Mouse (Mus musculus): ENCODE measurements around the gene Ilf2. TPM values are rescaled to one million over a fixed set of nuclear protein-coding genes. Genes with fewer than 3 reads are reported as not detected.

Gene Ilf2
- polyA plus RNA-seq, 1 experiment from 2014 or later, result 215 TPM

DNA sequence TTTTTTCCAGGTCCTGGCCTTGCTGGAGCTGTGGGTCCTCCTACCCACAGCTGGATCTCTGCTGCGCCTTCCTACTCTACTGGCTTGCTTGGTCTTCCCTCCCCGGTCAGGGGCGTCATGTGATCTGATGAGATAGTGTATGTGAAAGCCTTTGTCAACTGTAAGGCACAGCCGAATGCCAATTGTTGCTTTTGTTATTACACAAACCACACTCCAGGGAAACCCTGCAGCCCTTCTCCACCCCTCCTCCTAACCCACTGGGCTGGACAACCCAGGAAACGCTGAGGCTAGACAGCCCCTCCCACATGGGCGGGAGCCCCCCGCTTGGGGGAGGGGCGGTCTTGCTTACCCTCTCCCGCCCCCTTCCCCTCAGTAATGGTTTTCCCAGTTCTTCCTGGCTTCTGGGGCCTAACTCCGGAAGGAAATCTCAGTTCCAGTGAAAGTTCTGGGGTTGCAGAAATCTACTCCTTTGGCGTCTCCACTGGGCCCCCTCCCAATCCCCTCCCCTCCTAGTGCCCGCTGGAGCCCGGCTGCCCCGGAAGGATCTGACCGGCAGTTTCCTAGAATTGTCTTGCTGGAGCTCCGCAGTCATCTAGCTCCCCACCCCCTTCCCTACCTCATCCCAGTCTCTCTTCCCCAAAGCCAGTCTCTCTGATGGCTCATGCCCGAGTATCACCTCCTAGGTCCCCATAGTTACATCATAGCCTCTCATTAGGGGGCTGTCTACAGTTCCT lies 29.4 kb upstream of the Ilf2 start:
- peak; percentile 94 for DNase-seq (ENCODE audit: low spot score)
- Histone ChIP-seq H3K27me3 (ENCODE audit: insufficient read depth, poor library complexity, severe bottlenecking) (no peaks in the 10 kb centered on the region), H3K9me3 (no peaks in the 10 kb centered on the region), H3K36me3 (no peaks in the 10 kb centered on the region), H3K4me3 (peak overlapping the region; percentile 54), H3K4me1 (peaks cover 33% of the 10 kb centered on the region), H3K27ac (peak overlapping the region; percentile 93)
- under 1% methylated on average over 17 of the region's 17 CpGs for WGBS

DNA sequence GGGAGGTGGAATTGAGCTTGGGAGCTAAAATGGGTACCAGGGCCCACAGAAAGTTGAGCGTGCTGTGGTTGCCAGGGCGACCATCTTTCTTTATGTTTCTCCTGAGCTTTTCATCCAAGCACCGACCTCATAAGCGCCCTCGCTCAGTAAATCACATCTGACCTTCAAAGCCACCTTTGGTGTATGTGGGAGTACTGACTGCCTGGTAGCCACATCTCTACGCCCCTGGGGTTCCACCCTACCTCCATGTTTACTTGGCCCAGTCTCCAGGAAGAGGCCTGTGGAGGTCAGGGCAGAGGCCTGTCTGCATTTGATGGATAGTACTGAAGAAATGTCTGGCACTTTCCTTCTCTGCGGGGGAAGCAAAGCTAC lies 28.8 kb upstream of the Ilf2 start:
- Histone ChIP-seq H3K9me3 (no peaks in the 10 kb centered on the region), H3K27me3 (ENCODE audit: insufficient read depth, poor library complexity, severe bottlenecking) (no peaks in the 10 kb centered on the region), H3K27ac (peak overlapping the region; percentile 93), H3K36me3 (no peaks in the 10 kb centered on the region), H3K4me3 (peak overlapping the region; percentile 54), H3K4me1 (peaks cover 35% of the 10 kb centered on the region)
- no peak for DNase-seq (ENCODE audit: low spot score)
- 44% methylated on average over 7 of the region's 7 CpGs for WGBS

DNA sequence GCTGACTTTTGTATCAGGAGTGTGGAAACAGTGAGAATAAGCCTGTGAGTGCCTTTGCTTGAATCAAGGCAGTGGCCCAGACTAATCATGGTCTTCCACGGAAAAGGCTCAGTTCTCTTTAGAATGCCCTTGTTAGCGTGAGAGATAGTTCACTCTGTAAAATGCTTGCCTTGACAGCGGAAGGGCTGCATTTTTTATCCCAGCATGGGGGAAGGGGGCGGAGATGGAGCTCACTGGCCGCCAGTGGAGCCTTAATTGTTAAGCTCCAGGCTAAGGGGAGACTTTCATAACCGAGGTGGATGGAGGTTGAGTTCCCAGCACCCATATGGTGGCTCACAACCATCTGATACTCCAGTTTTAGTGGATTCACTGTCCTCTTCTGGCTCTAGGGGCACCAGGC lies 27.3 kb upstream of the Ilf2 start:
- Histone ChIP-seq H3K4me3 (no peak overlapping the region), H3K36me3 (0 out of 2 replicates have a peak, but pooled peaks cover 4% of the 10 kb centered on the region), H3K9me3 (no peaks in the 10 kb centered on the region), H3K27ac (peak overlapping the region; percentile 65; the same call in 1 of the 2 replicates), H3K4me1 (peaks cover 35% of the 10 kb centered on the region), H3K27me3 (ENCODE audit: insufficient read depth, poor library complexity, severe bottlenecking) (no peaks in the 10 kb centered on the region)
- DNase-seq (ENCODE audit: low spot score), result no peak
- WGBS, result 42% methylated on average over 6 of the region's 6 CpGs

DNA sequence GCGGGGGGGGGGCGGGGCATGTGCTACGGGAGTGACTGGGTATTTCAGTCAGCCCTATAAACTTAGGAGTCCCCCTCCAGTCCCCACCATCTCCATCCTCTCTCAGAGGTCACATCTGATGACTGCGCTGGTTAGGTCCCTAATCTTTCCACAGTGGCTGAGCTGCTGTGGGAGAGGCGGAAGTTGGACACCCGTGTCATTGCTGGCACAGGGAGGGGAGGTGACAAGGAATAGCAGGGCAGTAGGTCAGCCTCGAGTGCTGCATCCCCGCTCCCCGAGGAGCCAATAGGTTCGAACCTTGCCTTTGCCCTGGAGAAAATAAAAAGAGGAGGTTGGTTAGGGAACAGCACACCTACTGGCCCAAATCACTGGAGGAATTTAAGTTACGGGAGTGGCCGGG lies 25.1 kb upstream of the Ilf2 start:
- H3K9me3 ChIP-seq, result no peaks in the 10 kb centered on the region

GRCm38 (mm10) chr3:90451396-90452095 lies 24.4 kb upstream of the Ilf2 start:
- H3K27ac ChIP-seq, result peak overlapping the region; percentile 77
- peak overlapping the region; percentile 40 for H3K4me3 ChIP-seq
- WGBS, result 39% methylated on average over 10 of the region's 10 CpGs
- H3K36me3 ChIP-seq, result peaks cover 4% of the 10 kb centered on the region; the same call in 1 of the 2 replicates
- peaks cover 25% of the 10 kb centered on the region for H3K4me1 ChIP-seq
- H3K9me3 ChIP-seq, result no peaks in the 10 kb centered on the region
- DNase-seq (ENCODE audit: low spot score), result no peak
- no peaks in the 10 kb centered on the region for H3K27me3 ChIP-seq (ENCODE audit: insufficient read depth, poor library complexity, severe bottlenecking)

More for the DNA sequence above, 25.1 kb upstream of the Ilf2 start:
- Histone ChIP-seq H3K4me1 (peaks cover 32% of the 10 kb centered on the region), H3K36me3 (peaks cover 4% of the 10 kb centered on the region; the same call in 1 of the 2 replicates), H3K4me3 (peak overlapping the region; percentile 40), H3K27ac (peak overlapping the region; percentile 77), H3K27me3 (ENCODE audit: insufficient read depth, poor library complexity, severe bottlenecking) (no peaks in the 10 kb centered on the region)
- WGBS, result 22% methylated on average over 12 of the region's 12 CpGs
- DNase-seq (ENCODE audit: low spot score), result no peak

DNA sequence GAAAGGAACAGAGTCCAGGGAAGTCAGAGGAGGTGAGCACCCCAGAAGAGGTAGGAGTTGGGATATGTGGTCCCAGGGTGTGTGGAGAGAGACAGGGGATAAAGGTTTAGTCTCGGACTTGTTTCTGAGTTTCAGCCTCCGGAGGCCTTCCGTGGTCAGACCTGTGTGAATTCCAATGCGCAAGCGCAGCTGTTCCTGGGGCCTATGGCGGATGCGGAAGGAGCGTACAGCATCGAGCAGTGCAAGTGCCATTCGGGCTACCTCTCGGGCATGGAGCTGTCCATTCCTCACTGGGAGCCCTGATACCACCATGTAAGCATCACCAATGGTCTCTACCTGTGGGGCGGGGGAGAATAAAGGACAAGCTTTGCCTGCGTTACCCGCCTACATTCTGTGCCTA lies 21.0 kb upstream of the Ilf2 start:
- peaks cover 8% of the 10 kb centered on the region; the same call in 1 of the 2 replicates for H3K36me3 ChIP-seq
- peaks cover 15% of the 10 kb centered on the region for H3K4me1 ChIP-seq
- 0 out of 2 replicates have a peak, but pooled peaks cover 13% of the 10 kb centered on the region for H3K27me3 ChIP-seq (ENCODE audit: insufficient read depth, poor library complexity, severe bottlenecking)
- no peaks in the 10 kb centered on the region for H3K9me3 ChIP-seq
- WGBS, result 82% methylated on average over 14 of the region's 14 CpGs
- H3K4me3 ChIP-seq, result no peak overlapping the region
- H3K27ac ChIP-seq, result no peak overlapping the region
- DNase-seq (ENCODE audit: low spot score), result no peak

GRCm38 (mm10) chr3:90459727-90460126 lies 16.2 kb upstream of the Ilf2 start:
- H3K9me3 ChIP-seq, result no peaks in the 10 kb centered on the region
- peaks cover 59% of the 10 kb centered on the region for H3K27me3 ChIP-seq (ENCODE audit: insufficient read depth, poor library complexity, severe bottlenecking)
- no peak overlapping the region for H3K4me3 ChIP-seq
- H3K27ac ChIP-seq, result no peak overlapping the region
- H3K4me1 ChIP-seq, result peaks cover 20% of the 10 kb centered on the region
- WGBS, result 69% methylated on average over 9 of the region's 9 CpGs
- H3K36me3 ChIP-seq, result peaks cover 3% of the 10 kb centered on the region; the same call in 1 of the 2 replicates
- DNase-seq (ENCODE audit: low spot score), result no peak

DNA sequence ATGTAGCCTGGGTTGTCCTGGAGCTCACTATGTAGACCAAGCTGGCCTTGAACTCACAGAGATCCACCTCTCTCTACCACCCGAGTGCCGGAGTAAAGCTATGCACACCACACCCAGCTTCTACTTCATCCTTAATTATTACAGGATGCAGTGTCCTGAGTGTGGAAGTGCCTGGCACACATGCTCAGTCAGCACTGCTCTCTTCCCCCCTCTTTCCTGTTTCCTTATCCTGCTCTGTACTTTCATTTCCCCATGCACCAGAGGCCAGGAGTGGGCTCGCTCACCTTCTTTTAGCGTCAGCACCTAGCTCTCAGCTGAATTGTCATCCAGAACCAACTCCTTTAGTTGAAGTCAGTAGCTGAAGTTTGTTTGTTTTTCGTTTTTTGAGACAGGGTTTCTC lies 15.6 kb upstream of the Ilf2 start:
- no peaks in the 10 kb centered on the region for H3K9me3 ChIP-seq
- H3K27me3 ChIP-seq (ENCODE audit: insufficient read depth, poor library complexity, severe bottlenecking), result peaks cover 65% of the 10 kb centered on the region
- WGBS, result 74% methylated on average over 5 of the region's 5 CpGs
- H3K36me3 ChIP-seq, result peaks cover 3% of the 10 kb centered on the region; the same call in 1 of the 2 replicates
- peaks cover 26% of the 10 kb centered on the region for H3K4me1 ChIP-seq
- no peak overlapping the region for H3K27ac ChIP-seq
- DNase-seq (ENCODE audit: low spot score), result no peak
- no peak overlapping the region for H3K4me3 ChIP-seq

GRCm38 (mm10) chr3:90461935-90462334 lies 14.0 kb upstream of the Ilf2 start:
- peaks cover 75% of the 10 kb centered on the region for H3K27me3 ChIP-seq (ENCODE audit: insufficient read depth, poor library complexity, severe bottlenecking)
- DNase-seq (ENCODE audit: low spot score), result no peak
- no peak overlapping the region for H3K4me3 ChIP-seq
- 0 out of 2 replicates have a peak, but pooled peaks cover under 1% of the 10 kb centered on the region for H3K36me3 ChIP-seq
- peaks cover 36% of the 10 kb centered on the region for H3K4me1 ChIP-seq
- no peaks in the 10 kb centered on the region for H3K9me3 ChIP-seq
- H3K27ac ChIP-seq, result no peak overlapping the region
- 78% methylated on average over 3 of the region's 3 CpGs for WGBS

DNA sequence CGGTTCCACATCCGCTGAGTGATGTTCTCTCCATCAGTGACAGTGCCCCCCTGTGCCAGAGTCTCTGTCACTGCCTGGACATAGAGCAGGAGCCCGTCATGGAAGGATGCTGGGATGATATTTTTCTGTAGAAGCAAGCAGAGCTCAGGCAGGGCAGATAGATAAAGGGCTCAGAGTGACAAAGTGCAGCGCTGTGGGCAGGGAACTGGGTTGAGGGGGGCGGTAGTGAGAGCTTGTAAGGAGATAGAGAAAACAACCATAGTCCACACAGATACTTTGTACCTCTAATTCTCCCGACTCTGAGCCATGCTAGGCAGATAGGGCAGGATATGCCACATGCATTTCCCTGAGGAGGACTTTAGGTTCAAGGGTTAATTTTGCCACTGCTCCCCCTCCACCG lies 13.3 kb upstream of the Ilf2 start:
- no peak for DNase-seq (ENCODE audit: low spot score)
- H3K4me1 ChIP-seq, result peaks cover 36% of the 10 kb centered on the region
- WGBS, result 14% methylated on average over 7 of the region's 7 CpGs
- no peaks in the 10 kb centered on the region for H3K36me3 ChIP-seq
- no peak overlapping the region for H3K4me3 ChIP-seq
- peaks cover 75% of the 10 kb centered on the region for H3K27me3 ChIP-seq (ENCODE audit: insufficient read depth, poor library complexity, severe bottlenecking)
- H3K27ac ChIP-seq, result no peak overlapping the region
- no peaks in the 10 kb centered on the region for H3K9me3 ChIP-seq

GRCm38 (mm10) chr3:90464552-90465080 lies 11.3 kb upstream of the Ilf2 start:
- Histone ChIP-seq H3K9me3 (no peaks in the 10 kb centered on the region), H3K27me3 (ENCODE audit: insufficient read depth, poor library complexity, severe bottlenecking) (peaks cover 69% of the 10 kb centered on the region), H3K4me3 (peak overlapping the region; percentile 67), H3K36me3 (no peaks in the 10 kb centered on the region), H3K27ac (peak overlapping the region; percentile 81), H3K4me1 (peaks cover 36% of the 10 kb centered on the region)
- DNase-seq (ENCODE audit: low spot score), result no peak
- 7% methylated on average over 37 of the region's 37 CpGs for WGBS

- H3K4me1 ChIP-seq, result peaks cover 36% of the 10 kb centered on the region
- no peak for DNase-seq (ENCODE audit: low spot score)
- peaks cover 63% of the 10 kb centered on the region for H3K27me3 ChIP-seq (ENCODE audit: insufficient read depth, poor library complexity, severe bottlenecking)
- peak overlapping the region; percentile 81 for H3K27ac ChIP-seq
- H3K36me3 ChIP-seq, result no peaks in the 10 kb centered on the region
- no peaks in the 10 kb centered on the region for H3K9me3 ChIP-seq
- H3K4me3 ChIP-seq, result peak overlapping the region; percentile 67
- under 1% methylated on average over 75 of the region's 75 CpGs for WGBS
Measured at GRCm38 (mm10) chr3:90465081-90465685, 10.7 kb upstream of the Ilf2 start.

All from heart, embryonic 10.5 days (tissue).